Mouse (Mus musculus): Measurements from ENCODE around the gene Vmn1r81. TPM values are rescaled to one million over a fixed set of nuclear protein-coding genes. Genes with fewer than 3 reads are reported as not detected.

Vmn1r81 gene
- not detected for total RNA-seq (2021)
- long read RNA-seq, experiment 1: 0 reads
- long read RNA-seq, experiment 2: 0 reads

DNA sequence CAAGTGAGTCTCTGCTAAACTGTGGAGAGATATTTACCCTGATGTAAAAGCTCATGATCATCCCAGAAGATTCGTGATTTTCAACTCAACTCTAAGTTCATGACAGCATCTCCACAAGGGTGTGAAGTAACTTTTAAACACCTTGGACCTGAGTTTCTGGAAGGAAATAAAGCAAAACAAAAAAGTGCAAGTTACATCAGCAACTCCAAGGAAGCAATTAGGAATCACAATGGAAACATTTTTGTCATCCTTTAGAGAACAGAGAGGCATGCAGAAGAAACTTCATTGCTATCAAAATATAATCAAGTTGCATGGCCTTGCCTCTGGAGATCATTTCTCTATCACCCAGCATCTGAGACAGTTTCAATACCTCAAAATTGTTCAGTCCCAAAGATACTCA is at the start of gene Vmn1r81:
Gene Vmn1r81 (minus strand): TSS at position 101 of the 400 bp plus-strand sequence.
- DNase-seq (ENCODE audit: low spot score in 2 of 2): no peak

DNA sequence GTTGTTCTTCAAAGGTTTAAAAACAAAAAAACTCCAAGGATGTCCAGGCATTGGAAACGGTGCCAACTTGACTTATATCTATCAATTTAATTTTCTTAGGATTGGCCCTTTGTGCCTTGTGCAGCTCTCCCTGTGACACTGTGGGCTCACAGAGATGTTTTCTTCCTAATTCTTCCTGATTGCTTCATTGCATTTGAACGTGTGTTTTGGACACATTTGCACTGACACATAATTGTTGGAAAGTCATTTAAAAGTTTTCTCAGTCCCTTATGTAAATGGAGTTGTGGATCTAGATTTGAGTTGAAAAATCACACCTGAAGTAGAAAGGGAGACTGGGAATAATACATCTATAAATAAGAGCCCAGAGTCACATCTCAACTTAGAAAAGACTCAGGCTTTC is 32.1 kb upstream of the Vmn1r81 start, which contains the start of gene Vmn1r82:
Gene Vmn1r82 (plus strand): TSS at position 301 of the 400 bp plus-strand sequence.
- no peak for DNase-seq (ENCODE audit: low spot score in 2 of 2)

- DNase-seq (ENCODE audit: low spot score in 2 of 2): no peak
These were observed 63.9 kb downstream of the Vmn1r81 start for GRCm38 (mm10) chr7:12204141-12204540.

Other genes with a start within 250 kb of the Vmn1r81 start
- gene Vmn1r77, start 231.5 kb downstream of the Vmn1r81 start, total RNA-seq (2021): not detected
- gene Vmn1r78, start 118.0 kb downstream of the Vmn1r81 start, total RNA-seq (2021): not detected
- not detected for gene Vmn1r79, start 97.0 kb downstream of the Vmn1r81 start, total RNA-seq (2021)
- not detected for gene Vmn1r80, start 79.0 kb downstream of the Vmn1r81 start, total RNA-seq (2021)
- not detected for gene Vmn1r82, start 32.2 kb upstream of the Vmn1r81 start, total RNA-seq (2021)
- not detected for gene Vmn1r83, start 61.2 kb upstream of the Vmn1r81 start, total RNA-seq (2021)
- not detected for gene Vmn1r84, start 101.0 kb upstream of the Vmn1r81 start, total RNA-seq (2021)
- gene Zfp551, start 154.5 kb upstream of the Vmn1r81 start, total RNA-seq (2021): 1 to 10 TPM; 2.9 to 3.0 TPM
- 10 to 100 TPM; 11.5 to 15.1 TPM for gene Zfp606, start 210.0 kb upstream of the Vmn1r81 start, total RNA-seq (2021)
- not detected for gene 2900092C05Rik, start 244.2 kb upstream of the Vmn1r81 start, total RNA-seq (2021)

All from gastrocnemius, postnatal 4 days (tissue).